Mouse (Mus musculus): ENCODE data around the gene Dcdc2c.

The Dcdc2c gene

GRCm38 (mm10) chr12:28436536-28436935, 115.7 kb downstream of the Dcdc2c start:
- DNase-seq = no peak

GRCm38 (mm10) chr12:28432729-28433067, 119.5 kb downstream of the Dcdc2c start:
- DNase-seq = no peak

GRCm38 (mm10) chr12:28431832-28432728, 120.1 kb downstream of the Dcdc2c start:
- peak; percentile 76 for DNase-seq

GRCm38 (mm10) chr12:28429856-28430255, 122.3 kb downstream of the Dcdc2c start:
- no peak for DNase-seq

GRCm38 (mm10) chr12:28416957-28417356, 135.2 kb downstream of the Dcdc2c start:
- no peak for DNase-seq

GRCm38 (mm10) chr12:28407656-28408405, 144.4 kb downstream of the Dcdc2c start:
- no peak for DNase-seq

- DNase-seq = no peak
Observed at GRCm38 (mm10) chr12:28402256-28402655, 149.9 kb downstream of the Dcdc2c start.

- DNase-seq = no peak
Observed at GRCm38 (mm10) chr12:28401372-28401771, 150.8 kb downstream of the Dcdc2c start.

- no peak for DNase-seq
Observed at GRCm38 (mm10) chr12:28392129-28392528, 160.1 kb downstream of the Dcdc2c start.

All from right cerebral cortex, postnatal 4 days (tissue).